Mouse (Mus musculus) B cell, adult 2 months (primary cell): ENCODE results near the gene Gm37240.
"Not testable (repeated sequence)": the region's sequence is repeated elsewhere in the genome, so short reads cannot be mapped to it uniquely, and the experiment has no call there.

Source experiments
- DNase-seq, 2 experiments: peaks; one replicate each; pipeline ENCODE4 v3.0.0; 2022

Gene Gm37240

GRCm38 (mm10) chr3:85887239-85887827 lies at the start of gene Gm37240, which contains the start of gene Glt28d2:
Gene Gm37240, minus strand, starts transcription at chr3:85887518.
Gene Glt28d2, minus strand, starts transcription at chr3:85887516.
- peak; percentile 92 for DNase-seq

GRCm38 (mm10) chr3:85933586-85933985 lies 46.3 kb upstream of the Gm37240 start:
- no peak for DNase-seq

- no peak for DNase-seq
Observed at GRCm38 (mm10) chr3:85931859-85932258, 44.5 kb upstream of the Gm37240 start.

GRCm38 (mm10) chr3:85930671-85931255 lies 43.4 kb upstream of the Gm37240 start:
- DNase-seq: no peak

- no peak for DNase-seq
Observed at GRCm38 (mm10) chr3:85929711-85930110, 42.4 kb upstream of the Gm37240 start.

- no peak for DNase-seq
Observed at GRCm38 (mm10) chr3:85928140-85928611, 40.9 kb upstream of the Gm37240 start.

- no peak for DNase-seq
Observed at GRCm38 (mm10) chr3:85927296-85927695, 40.0 kb upstream of the Gm37240 start.

- DNase-seq: peak; percentile 67 to 70
Observed at GRCm38 (mm10) chr3:85923954-85924945, 36.9 kb upstream of the Gm37240 start.

- DNase-seq: no peak
Observed at GRCm38 (mm10) chr3:85923343-85923742, 36.0 kb upstream of the Gm37240 start.

GRCm38 (mm10) chr3:85922331-85922730 lies 35.0 kb upstream of the Gm37240 start:
- no peak for DNase-seq

GRCm38 (mm10) chr3:85920671-85921070 lies 33.4 kb upstream of the Gm37240 start:
- not testable (repeated sequence) for DNase-seq

- DNase-seq: peak; percentile 21 to 27
Observed at GRCm38 (mm10) chr3:85917600-85917999, 30.3 kb upstream of the Gm37240 start.

GRCm38 (mm10) chr3:85914806-85915205 lies 27.5 kb upstream of the Gm37240 start:
- no peak for DNase-seq

GRCm38 (mm10) chr3:85907136-85907535 lies 19.8 kb upstream of the Gm37240 start:
- DNase-seq: no peak

- DNase-seq: no peak
Observed at GRCm38 (mm10) chr3:85904371-85904770, 17.1 kb upstream of the Gm37240 start.

- DNase-seq: peak in 1 of 2 experiments; percentile 26
Observed at GRCm38 (mm10) chr3:85895020-85895419, 7.7 kb upstream of the Gm37240 start.

GRCm38 (mm10) chr3:85891571-85891970 lies 4.3 kb upstream of the Gm37240 start:
- no peak for DNase-seq

GRCm38 (mm10) chr3:85888221-85888671 lies 928 bp upstream of the Gm37240 start:
- DNase-seq: peak; percentile 44 to 49

GRCm38 (mm10) chr3:85886636-85887238 lies 581 bp downstream of the Gm37240 start:
- DNase-seq: no peak

- no peak for DNase-seq
Observed at GRCm38 (mm10) chr3:85885906-85886305, 1.4 kb downstream of the Gm37240 start.

GRCm38 (mm10) chr3:85880687-85881086 lies 6.6 kb downstream of the Gm37240 start:
- DNase-seq: no peak

GRCm38 (mm10) chr3:85880068-85880467 lies 7.2 kb downstream of the Gm37240 start:
- DNase-seq: no peak

GRCm38 (mm10) chr3:85878911-85879310 lies 8.4 kb downstream of the Gm37240 start:
- no peak for DNase-seq
